Mouse (Mus musculus) T-helper 2 cell (primary cell): ENCODE measurements around the gene Lig3.
"Not testable (repeated sequence)": the region's sequence is repeated elsewhere in the genome, so short reads cannot be mapped to it uniquely, and the experiment has no call there.

Experiments
- in situ Hi-C: fragments of 300-600 bp; cut with MboI, MseI; formaldehyde crosslinking; loops from one replicate; pipeline ENCODE4 v1.15.1; 2025; ENCODE audit warnings: high pct_unique_total_duplicates

Gene Lig3

DNA sequence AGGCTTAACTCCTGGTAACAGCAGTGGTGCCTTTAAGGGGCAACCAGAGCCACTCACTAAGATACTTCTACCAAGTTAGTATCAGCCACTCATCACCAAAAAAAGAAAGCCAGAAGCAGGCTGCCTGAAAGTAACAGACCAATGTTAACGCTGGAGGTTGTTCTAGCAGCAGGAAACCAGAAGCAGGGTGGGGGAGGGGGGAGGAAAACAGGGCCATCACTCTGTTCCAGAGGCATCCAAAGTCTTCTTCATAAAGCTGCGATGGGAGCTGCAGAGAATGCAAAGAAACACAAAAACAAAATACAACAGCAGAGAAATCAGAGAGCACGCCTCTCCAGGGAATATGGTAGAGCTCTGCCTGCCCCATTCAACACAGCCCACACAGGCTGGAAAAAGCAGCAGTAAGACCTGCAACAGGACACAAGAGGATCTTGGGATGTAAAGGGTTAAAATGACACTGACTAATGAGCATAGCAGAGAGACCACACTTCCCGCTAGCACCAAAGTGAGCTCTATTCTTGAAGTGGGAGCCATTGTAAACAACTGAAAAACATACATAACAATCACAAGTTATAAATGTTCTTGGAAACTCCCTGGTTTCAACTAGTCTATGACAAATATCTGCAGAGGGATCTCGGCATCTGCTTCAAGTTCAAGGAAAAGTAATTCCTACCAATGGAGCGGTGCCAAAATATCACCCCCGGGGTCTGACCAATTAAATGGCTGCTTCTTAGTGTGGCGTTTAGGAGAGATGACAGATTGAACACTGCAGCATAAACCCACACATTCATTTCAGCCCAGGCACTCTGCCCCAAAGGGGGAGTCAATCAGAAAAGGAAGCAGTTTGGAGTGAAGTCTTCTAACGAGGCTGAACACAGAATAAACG is 50.3 kb downstream of the Lig3 start:
- in situ Hi-C loops, result no loop called here

DNA sequence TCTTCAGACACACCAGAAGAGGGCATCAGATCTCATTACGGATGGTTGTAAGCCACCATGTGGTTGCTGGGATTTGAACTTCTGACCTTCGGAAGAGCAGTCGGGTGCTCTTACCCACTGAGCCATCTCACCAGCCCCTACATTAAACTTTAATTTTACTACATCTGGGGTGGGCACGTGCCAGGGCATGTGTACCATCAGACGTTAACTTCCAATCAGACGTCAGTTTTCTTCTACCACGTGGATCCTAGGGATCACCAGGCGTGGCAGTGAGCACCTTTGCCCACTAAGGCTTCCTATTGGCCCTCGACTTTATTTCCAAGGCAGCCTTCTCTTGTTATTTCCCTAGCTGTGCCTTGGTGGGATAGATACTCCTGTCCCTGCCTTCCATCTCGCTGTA is 51.5 kb downstream of the Lig3 start:
- in situ Hi-C loops, result not testable (repeated sequence)

DNA sequence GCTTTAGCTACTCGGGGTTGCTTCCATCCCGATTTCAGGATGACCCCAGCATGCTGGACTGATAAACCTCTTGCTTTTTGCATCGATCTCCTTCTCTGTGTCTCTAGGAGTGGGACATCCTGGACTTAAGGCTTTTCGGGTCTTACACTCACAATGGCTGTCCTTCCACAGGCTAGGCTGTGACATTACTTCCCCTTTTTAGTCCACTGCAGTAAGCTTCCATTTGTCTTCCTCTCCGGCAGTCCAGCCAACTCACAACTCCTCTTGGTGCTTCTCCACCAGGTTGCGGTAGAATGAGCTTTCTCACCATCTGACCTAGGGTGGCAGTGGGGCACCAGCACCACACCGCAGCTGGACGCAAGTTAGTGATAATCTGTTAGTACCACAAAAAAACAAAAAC is 53.0 kb downstream of the Lig3 start:
- in situ Hi-C loops, result no loop called here

DNA sequence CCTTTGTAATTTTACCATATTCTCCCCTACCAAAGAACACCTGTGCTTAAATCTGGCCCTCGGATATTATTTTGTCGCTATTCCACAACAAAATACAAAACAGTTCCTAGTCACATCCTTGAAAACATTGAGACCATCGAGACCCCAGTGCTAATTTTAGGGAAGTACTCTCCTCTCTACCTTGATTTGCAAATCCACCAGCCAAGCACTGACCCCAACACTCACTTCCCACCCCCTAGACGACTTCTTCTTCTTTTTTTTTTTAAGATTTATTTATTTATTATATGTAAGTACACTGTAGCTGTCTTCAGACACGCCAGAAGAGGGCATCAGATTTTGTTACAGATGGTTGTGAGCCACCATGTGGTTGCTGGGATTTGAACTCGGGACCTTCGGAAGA is 53.5 kb downstream of the Lig3 start:
- in situ Hi-C loops, result not testable (repeated sequence)

DNA sequence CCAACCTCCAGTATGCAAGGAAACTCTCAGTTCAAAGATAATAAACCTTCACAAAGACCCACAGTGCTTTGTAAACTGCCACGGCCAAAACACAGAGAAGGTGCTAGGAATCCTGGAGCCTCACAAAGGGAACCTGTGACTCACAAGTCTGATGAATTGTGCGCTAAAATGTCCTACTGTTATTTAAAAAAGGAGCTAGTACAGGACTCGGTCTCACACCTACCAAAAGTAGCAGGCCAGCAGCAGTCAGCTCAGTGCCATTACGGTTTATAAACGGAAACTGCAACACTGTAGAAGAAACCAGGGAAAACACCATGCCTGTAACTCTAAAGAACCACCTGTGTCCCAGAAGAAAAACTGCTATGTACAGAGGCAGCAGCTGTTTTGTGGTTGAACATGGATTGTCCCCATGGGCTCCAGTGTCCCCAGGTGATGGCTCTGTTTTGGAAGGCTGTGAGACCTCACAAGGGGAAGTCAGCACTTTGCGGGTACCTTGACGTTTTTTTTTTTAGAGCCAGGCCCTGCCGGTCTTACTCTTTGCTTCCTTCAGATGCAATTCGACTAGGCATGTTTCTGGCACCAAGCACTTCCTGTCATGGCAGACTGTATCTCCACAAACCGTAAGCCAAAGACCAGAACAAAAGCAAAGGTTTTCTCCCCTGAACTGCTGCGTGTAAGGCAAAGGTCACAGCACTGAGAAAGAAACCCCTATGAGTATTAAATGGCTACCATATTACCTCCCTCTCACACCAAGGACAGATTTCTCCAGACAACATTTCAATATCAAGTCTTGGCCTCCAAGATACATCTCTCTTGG is 54.9 kb downstream of the Lig3 start:
- in situ Hi-C loops, result no loop called here

DNA sequence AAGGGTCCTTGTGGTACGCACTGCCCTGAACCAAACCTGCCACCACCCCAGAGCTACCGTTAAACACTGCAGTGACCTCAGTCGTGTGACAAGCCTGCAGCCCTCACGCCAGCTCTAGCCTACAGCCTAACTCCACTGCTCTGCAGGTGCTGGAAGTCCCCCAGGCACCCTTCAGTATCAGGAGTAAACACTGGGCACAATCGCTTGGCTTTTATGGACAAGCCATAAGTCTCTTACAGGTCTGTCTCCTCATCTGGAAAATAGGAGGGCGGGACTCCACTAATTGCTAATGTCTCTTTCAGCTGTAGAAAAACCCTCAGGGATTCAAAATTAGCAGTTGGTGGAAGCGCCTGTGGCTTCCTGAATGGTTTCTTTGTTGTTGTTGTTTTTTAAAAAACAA is 56.3 kb downstream of the Lig3 start:
- in situ Hi-C loops, result no loop called here

DNA sequence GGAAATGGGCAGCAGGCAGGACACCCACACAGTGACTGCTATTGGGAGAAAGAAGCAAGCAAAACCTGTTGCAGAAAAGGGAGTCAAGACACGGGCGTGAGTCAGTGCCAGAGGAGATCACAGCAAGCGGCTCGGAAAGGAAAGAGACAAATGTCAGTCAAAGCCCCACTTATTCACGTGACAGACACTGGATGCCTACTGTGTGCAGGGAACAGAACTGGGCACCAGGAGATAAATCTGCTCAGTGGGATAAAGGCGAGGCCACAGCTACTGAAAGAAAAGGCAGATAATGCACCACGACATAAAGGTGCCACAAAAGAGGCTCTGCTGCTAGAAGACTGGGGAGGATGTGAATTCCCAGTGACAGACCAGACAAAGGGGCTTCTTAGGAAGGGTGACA is 56.9 kb downstream of the Lig3 start:
- in situ Hi-C loops, result no loop called here

DNA sequence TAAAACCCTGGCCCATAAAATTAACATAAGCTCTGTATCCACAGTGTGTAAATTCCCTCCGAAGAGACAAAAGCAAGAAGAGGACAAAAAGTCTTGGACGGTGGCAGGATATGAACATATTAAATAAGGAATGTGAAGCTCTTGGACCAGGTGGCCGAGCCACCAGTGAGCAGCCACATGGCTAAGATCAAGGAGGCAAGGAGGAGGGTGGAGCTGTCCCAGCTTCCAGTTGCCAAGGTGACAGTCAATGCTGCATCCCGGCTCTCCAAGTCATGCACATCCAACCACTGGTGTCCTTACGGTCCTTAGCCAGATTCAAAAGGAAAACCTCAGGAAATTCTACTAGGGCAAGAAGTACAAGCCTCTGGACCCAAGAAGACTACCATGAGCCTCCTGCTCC is 57.6 kb downstream of the Lig3 start:
- in situ Hi-C loops, result no loop called here

DNA sequence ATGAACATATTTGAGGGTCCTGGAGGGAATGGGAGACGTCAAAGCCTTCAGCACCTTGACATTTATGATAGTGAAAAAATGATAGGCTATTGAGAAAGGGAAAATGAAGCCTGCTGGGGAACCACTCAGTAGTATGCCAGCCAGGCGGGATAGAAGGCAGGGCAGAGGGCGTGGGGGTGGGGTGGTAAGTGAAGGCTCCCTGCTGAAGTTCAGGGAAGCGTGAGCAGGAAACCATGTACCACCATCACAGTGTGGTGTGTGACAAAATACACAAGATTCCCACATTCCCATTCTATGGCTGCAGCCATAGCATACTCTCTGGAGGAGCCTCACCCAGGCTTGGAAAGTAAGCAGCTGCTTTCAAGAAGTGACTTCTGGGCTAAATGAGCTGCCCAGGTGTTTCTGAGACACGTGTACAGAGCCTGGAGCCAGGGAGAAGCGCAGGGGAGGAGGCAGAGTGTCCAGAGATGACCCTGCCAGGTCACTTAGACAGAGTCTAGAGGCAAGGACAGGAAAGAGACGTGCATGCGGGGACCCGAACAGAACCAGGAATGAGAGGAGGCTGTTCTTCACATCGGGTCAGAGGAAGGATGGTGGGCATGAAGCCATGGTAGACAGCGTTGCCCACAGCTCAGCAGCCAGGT is 64.0 kb downstream of the Lig3 start:
- in situ Hi-C loops, result no loop called here

DNA sequence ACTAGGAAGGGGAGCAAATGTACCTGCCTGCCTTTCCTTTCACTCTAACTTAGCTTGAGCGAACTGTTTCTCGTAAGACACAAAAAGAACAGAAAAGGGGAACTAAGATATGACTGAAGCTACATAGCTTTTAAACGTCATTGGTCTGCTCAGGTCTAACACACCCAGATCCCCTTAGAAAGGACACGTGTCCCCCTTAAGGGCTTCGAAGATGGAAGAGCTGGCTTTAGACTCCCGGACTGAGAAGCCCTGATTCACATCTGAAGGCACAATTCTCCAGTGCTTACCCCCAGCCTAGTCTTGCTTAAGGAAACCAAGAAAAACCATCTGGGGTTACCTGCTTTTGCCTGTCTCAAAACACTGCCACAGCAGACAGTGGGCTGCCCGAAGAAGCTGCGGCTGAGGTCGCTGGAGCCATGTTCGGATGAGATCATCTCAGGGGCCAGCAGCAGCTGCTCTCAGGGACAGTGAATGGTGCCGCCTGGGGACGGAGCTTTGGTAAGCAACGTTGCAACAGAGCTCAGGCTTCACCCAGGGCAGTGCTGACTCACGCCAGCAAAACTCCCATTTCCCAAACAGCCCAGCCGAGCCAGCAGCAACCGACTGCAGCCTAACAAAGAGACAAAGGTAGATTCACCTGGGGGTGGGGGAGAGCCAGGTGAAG is 64.6 kb downstream of the Lig3 start:
- in situ Hi-C loops, result no loop called here

DNA sequence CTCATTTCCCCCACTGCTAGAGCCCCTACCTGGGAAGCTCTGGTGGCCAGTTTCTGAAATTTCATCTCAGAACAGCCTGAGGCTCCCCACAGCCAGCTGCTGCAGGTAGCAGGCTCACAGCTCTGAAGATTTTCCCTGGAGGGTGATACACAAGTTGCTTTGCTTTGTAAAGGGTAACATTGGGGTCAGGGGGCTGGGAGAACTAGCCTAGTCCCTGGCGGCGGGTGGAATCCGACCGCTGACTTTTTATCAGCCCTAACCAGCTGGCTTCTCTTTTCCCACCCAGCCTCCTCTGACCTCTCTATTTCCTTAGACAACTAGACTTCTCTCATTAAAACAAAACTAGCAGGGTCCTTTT is 65.2 kb downstream of the Lig3 start:
- in situ Hi-C loops, result no loop called here

DNA sequence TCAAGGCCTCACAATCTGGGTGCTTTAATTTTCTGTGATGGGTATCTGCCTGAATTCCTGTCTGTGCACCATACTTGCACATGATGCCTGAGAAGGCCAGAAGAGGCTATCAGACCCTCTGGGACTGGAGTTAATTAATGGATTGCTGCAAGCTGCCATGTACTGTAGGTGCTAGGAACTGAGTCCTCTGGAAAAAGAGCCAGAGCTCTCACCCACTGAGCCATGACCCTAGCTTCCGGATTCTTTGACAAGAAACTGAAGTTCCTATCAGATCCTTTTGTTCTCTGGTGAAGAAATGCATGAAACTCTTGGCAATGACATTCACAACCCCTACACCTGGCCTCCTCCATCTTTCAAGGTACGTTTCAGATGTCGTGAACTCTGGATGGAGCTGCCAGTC is 66.0 kb downstream of the Lig3 start:
- in situ Hi-C loops, result no loop called here

DNA sequence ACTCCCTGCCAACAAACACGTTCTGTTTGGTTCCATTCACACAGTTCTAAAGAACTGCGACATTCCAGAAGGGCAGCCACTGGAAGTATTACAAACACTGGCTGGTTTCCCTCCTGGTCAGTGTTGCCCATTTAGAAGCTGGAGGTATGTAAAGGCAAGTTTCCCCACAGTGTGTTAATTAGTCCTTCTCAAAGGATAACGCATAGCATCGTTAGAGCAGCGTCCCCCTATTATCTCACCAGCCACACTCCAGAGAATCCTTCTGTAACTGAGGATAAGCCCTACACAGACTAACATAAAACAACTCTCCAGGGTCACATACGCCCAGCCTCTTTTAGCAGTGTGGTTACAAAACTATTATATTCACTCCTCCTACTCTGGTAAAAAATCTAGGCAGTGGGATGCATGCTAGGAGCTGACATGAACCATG is 66.7 kb downstream of the Lig3 start:
- in situ Hi-C loops, result no loop called here

DNA sequence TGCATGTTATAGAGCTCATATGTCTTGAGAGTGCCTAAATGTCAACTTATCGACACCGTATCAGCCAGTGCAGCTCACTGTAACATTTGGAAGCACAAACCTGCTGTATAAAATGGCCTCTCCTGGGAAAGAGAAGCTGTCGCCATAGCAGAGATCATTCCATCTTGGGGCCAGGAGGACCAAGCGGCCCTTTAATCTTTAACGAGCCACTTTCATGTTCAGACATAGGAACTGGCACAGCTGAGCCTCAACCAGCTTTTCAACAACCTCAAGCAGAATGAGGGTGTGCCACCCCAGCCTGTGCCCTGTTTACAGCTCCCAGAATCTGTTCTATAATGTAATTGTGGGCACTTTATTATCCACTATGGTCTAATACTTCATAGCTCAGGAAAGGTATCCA is 69.4 kb downstream of the Lig3 start:
- in situ Hi-C loops, result no loop called here

DNA sequence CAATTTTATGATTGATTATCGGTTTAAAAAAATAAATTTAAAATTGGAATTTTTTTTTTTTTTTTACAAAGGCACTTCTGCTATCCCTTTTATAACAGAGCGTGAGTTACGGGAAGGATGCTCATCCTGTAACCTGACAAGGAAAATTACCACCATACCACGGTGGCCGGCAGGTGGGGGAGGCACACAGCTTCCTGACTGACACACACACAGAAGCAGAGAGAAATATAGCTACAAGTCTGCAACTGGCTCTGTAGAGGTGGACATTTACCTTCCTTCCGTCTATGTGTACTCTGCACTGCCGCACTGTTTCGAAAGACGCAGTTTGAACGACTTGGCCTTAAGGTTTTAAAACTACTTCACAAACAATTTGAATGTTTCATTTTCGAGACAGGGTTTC is 71.2 kb downstream of the Lig3 start:
- in situ Hi-C loops, result no loop called here

DNA sequence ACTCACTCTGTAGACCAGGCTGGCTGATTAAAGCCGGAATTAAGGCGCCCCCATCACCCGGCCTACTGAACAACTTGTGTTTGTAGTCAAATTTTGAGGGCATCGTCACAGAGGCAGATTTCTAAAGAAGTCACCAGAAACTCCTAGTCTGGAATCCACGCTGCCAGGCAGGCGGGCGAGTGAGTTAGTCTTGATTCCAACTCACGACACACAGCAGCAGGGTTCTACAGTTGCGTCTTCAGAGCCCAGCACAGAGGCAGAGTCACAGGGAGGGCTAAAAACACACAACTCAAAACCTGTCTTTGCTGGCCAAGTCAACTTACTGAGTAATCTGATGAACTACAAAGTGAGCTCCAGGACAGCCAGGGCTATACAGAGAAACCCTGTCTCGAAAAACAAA is 71.6 kb downstream of the Lig3 start:
- in situ Hi-C loops, result no loop called here

DNA sequence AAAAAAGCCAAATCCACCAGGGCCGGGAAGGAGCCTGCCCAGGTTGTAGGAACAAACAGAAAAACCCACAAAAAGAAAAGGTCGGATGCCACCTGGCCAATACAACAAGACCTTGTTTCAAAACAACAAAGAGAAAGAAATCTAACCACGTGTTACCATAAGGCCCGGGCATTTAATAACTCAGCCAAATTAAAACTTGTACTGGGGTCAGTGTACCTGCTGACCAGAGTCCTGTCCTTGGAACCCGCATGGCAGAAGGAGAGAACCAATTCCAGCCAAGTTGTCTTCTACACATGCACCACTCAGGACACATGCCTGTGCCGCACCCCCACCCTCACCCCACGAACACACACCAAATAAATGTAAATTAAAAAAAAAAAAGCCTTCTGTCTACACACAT is 72.0 kb downstream of the Lig3 start:
- in situ Hi-C loops, result no loop called here
